Comparison of ENCODE assay signal across 9 mouse cellular contexts in genomic region chr15:85821203-85822010, GRCm38 (mm10). TPM values are rescaled to one million over a fixed set of nuclear protein-coding genes. Genes with fewer than 3 reads are reported as not detected.
DNase-seq lines count a peak whose midpoint lies in the region; ATAC-seq lines count a peak whose summit lies in the region.
"Had no signal": no experiment of that assay in that cellular context is flagged by ENCODE, and none has a peak within 500 bp of the region (broad histone marks: within the 10 kb centered on the region; RNA-seq: fewer than 3 reads in every experiment).

Gene Pkdrej (minus strand): TSS chr15:85821734.

- H3K4me1 ChIP-seq in embryonic facial prominence, embryonic 13.5 days = peaks cover 11% of the 10 kb centered on the region; the same call in 1 of the 2 replicates
- H3K4me1 ChIP-seq in limb, embryonic 10.5 days = peaks cover 13% of the 10 kb centered on the region
- no peaks in the 10 kb centered on the region; the same call in 1 of the 2 replicates for H3K4me1 ChIP-seq in midbrain, embryonic 15.5 days

- H3K4me2 ChIP-seq in embryonic facial prominence, embryonic 13.5 days = peak within 1 kb of the TSS; percentile 97
- peak within 1 kb of the TSS; percentile 75 for H3K4me2 ChIP-seq in midbrain, embryonic 15.5 days

- peak within 1 kb of the TSS; percentile 84 for H3K9ac ChIP-seq in embryonic facial prominence, embryonic 13.5 days
- H3K9ac ChIP-seq in midbrain, embryonic 15.5 days = peak within 1 kb of the TSS; percentile 43

- H3K4me3 ChIP-seq in embryonic facial prominence, embryonic 13.5 days = peak within 1 kb of the TSS; percentile 54
- H3K4me3 ChIP-seq in limb, embryonic 10.5 days = peak within 1 kb of the TSS; percentile 73
- peak within 1 kb of the TSS; percentile 41 for H3K4me3 ChIP-seq in midbrain, embryonic 15.5 days

- H3K27ac ChIP-seq in embryonic facial prominence, embryonic 13.5 days = 0 out of 2 replicates have a peak within 1 kb of the TSS, but pooled peaks have one; percentile 16
- H3K27ac ChIP-seq in limb, embryonic 10.5 days = peak within 1 kb of the TSS; percentile 92
- H3K27ac ChIP-seq in midbrain, embryonic 15.5 days = no peak within 1 kb of the TSS

- WGBS in embryonic facial prominence, embryonic 13.5 days = under 1% methylated on average over 65 of the region's 65 CpGs
- 3% methylated on average over 65 of the region's 65 CpGs for WGBS in limb, embryonic 10.5 days
- 2% methylated on average over 62 of the region's 65 CpGs for WGBS in midbrain, embryonic 15.5 days

- H3K27me3 ChIP-seq in embryonic facial prominence, embryonic 13.5 days = peaks cover 20% of the 10 kb centered on the region
- peaks cover 34% of the 10 kb centered on the region for H3K27me3 ChIP-seq in limb, embryonic 10.5 days (ENCODE audit: low read depth, poor library complexity, severe bottlenecking)
- H3K27me3 ChIP-seq in midbrain, embryonic 15.5 days (replicated peaks) = peaks cover 13% of the 10 kb centered on the region

- peaks cover 12% of the 10 kb centered on the region; the same call in 1 of the 2 replicates for H3K9me3 ChIP-seq in embryonic facial prominence, embryonic 13.5 days
- 0 out of 2 replicates have a peak, but pooled peaks cover 2% of the 10 kb centered on the region for H3K9me3 ChIP-seq in limb, embryonic 10.5 days (replicated peaks)
- no peaks in the 10 kb centered on the region for H3K9me3 ChIP-seq in midbrain, embryonic 15.5 days

- ATAC-seq in embryonic facial prominence, embryonic 13.5 days (ENCODE audit: insufficient number of reproducible peaks, insufficient read depth, low FRiP score, low TSS enrichment, low read depth) = peak; percentile 64
- peak; percentile 63; the same call in 1 of the 2 replicates for ATAC-seq in midbrain, embryonic 15.5 days (replicated peaks)
- ATAC-seq: Patski had no signal

- H3K36me3 ChIP-seq in embryonic facial prominence, embryonic 13.5 days = no peaks in the 10 kb centered on the region
- no peaks in the 10 kb centered on the region for H3K36me3 ChIP-seq in limb, embryonic 10.5 days
- H3K36me3 ChIP-seq in midbrain, embryonic 15.5 days (replicated peaks) = no peaks in the 10 kb centered on the region

- intact Hi-C loops in heart, postnatal 10 days (cut with DNase I) = no loop called here

- peak; percentile 51 to 60 for DNase-seq in layer of hippocampus, postnatal 10 days (ENCODE audit: low spot score in 2 of 2)
- no peak for DNase-seq in layer of hippocampus, adult 9-11 months
- peak; percentile 61 to 76 for DNase-seq in adrenal gland, postnatal 36 days
- DNase-seq in heart, postnatal 10 days = peak; percentile 67 to 68
- DNase-seq in limb, embryonic 10.5 days (ENCODE audit: low spot score) = peak; percentile 70
- DNase-seq in B cell, adult 2 months = no peak

RNA-seq across cellular contexts. Expression of gene Pkdrej, which starts in this region (rescaled TPM):
- total RNA-seq in layer of hippocampus, postnatal 10 days (2021) = under 1 TPM; 0.42 to 0.43 TPM
- under 1 TPM; 0.20 to 0.26 TPM for total RNA-seq in adrenal gland, postnatal 36 days (2021)
- 0.19 and 0.25 TPM in 2 replicates for polyA plus RNA-seq in embryonic facial prominence, embryonic 13.5 days (2015; fragmentation: Nextera tagmentation; extraction: Ambion mirVana)
- total RNA-seq in heart, postnatal 10 days (2021) = 1 to 10 TPM; 2.3 to 2.9 TPM
- 0.03 and 0.05 TPM in 2 replicates for polyA plus RNA-seq in limb, embryonic 10.5 days (2016; fragmentation: Nextera tagmentation; extraction: Ambion mirVana)
- 0.05 and 0.10 TPM in 2 replicates for polyA plus RNA-seq in midbrain, embryonic 15.5 days (2015; fragmentation: Nextera tagmentation; extraction: Ambion mirVana)

Comparison
In these comparisons a context has a peak if more than half of its experiments do, and no peak if none do; other contexts are left out.
1. Peak in DNase-seq in layer of hippocampus, postnatal 10 days; RNA of the gene not detected or under 1 TPM.
2. Peak in DNase-seq in adrenal gland, postnatal 36 days; RNA of the gene not detected or under 1 TPM.
3. Peak in ATAC-seq, H3K4me3 ChIP-seq, H3K27ac ChIP-seq, H3K9ac ChIP-seq and H3K4me2 ChIP-seq in embryonic facial prominence, embryonic 13.5 days; RNA of the gene not detected or under 1 TPM.
4. Peak in DNase-seq, H3K4me3 ChIP-seq and H3K27ac ChIP-seq in limb, embryonic 10.5 days; RNA of the gene not detected or under 1 TPM.
5. Peak in ATAC-seq, H3K4me3 ChIP-seq, H3K9ac ChIP-seq and H3K4me2 ChIP-seq in midbrain, embryonic 15.5 days; RNA of the gene not detected or under 1 TPM.
6. DNase-seq: peak in heart, postnatal 10 days (2 of 2); none in layer of hippocampus, adult 9-11 months (single experiment) and B cell, adult 2 months (0 of 2).
7. Peak in every context shown above with its lines, with median percentiles within 50 percentile points of each other: H3K4me3 ChIP-seq.